Mouse (Mus musculus) heart, embryonic 16.5 days (tissue): ENCODE data around the gene Slc25a28. TPM values are rescaled to one million over a fixed set of nuclear protein-coding genes. Genes with fewer than 3 reads are reported as not detected.

Experiments used
- ATAC-seq: fragments of 200-750 bp; cut with Nextera tagmentation; replicated peaks from 2 replicates; pipeline ENCODE4 v1.8.0; 2017; ENCODE audit warnings: moderate number of reproducible peaks; ENCODE audit not compliant: insufficient read depth, low FRiP score; ENCODE audit errors: extremely low read depth
- H3K27ac ChIP-seq: fragments of 300-500 bp; sonication (generic); 2 replicates; pipeline ENCODE4 v1.5.1; 2014; ENCODE audit warnings: mild to moderate bottlenecking, low read length, control low read depth, moderate library complexity
- H3K27me3 ChIP-seq: fragments of 300-500 bp; sonication (generic); 2 replicates; pipeline ENCODE4 v1.6.1; 2014; ENCODE audit warnings: low read length, mixed read lengths; ENCODE audit not compliant: control insufficient read depth, insufficient read depth
- H3K36me3 ChIP-seq: fragments of 300-500 bp; sonication (generic); 2 replicates; pipeline ENCODE4 v1.6.1; 2014; ENCODE audit not compliant: control insufficient read depth, insufficient read depth
- H3K4me1 ChIP-seq: fragments of 300-500 bp; sonication (generic); 2 replicates; pipeline ENCODE4 v1.6.1; 2014; ENCODE audit warnings: low read length, mixed read lengths; ENCODE audit not compliant: control insufficient read depth, insufficient read depth
- H3K4me2 ChIP-seq: fragments of 300-500 bp; sonication (generic); 2 replicates; pipeline ENCODE4 v1.6.1; 2014; ENCODE audit warnings: low read depth, mild to moderate bottlenecking, control low read depth, low read length
- H3K4me3 ChIP-seq: fragments of 300-500 bp; sonication (generic); 2 replicates; pipeline ENCODE4 v1.5.1; 2014; ENCODE audit warnings: mild to moderate bottlenecking, control low read depth, low read length
- H3K9ac ChIP-seq: fragments of 300-500 bp; sonication (generic); 2 replicates; pipeline ENCODE4 v1.6.1; 2014; ENCODE audit warnings: low read length, control low read depth
- H3K9me3 ChIP-seq: fragments of 300-500 bp; sonication (generic); replicated peaks from 2 replicates; pipeline ENCODE4 v1.6.1; 2016; ENCODE audit warnings: low read length; ENCODE audit not compliant: control insufficient read depth
- WGBS: fragments of 180-500 bp; shearing (Covaris S2); extraction: QIAGEN DNeasy Blood & Tissue Kit; methylation state at CpG from one replicate; pipeline ENCODE4 v1.1.7; 2014; 5-methylcytosine and 5-hydroxymethylcytosine counted together
- polyA plus RNA-seq: library from polyadenylated mRNA; unstranded; fragments of >200 nt; fragmentation: Nextera tagmentation; extraction: Ambion mirVana; gene quantifications from 2 replicates; pipeline ENCODE4 v1.2.1, GENCODE M21; 2015

The Slc25a28 gene
- polyA plus RNA-seq, 1 experiment from 2014 or later = 9.5 TPM

- H3K27me3 ChIP-seq = no peaks in the 10 kb centered on the region
- H3K36me3 ChIP-seq = peaks cover 10% of the 10 kb centered on the region
- H3K4me2 ChIP-seq = no peak overlapping the region
- H3K9me3 ChIP-seq = no peaks in the 10 kb centered on the region
- WGBS = 64% methylated on average over 4 of the region's 4 CpGs
- ATAC-seq = no peak
- peaks cover 7% of the 10 kb centered on the region for H3K4me1 ChIP-seq
- H3K9ac ChIP-seq = no peak overlapping the region
- H3K27ac ChIP-seq = no peak overlapping the region
- H3K4me3 ChIP-seq = no peak overlapping the region
These were observed 7.3 kb downstream of the Slc25a28 start for GRCm38 (mm10) chr19:43667430-43667809.

- H3K4me2 ChIP-seq = no peak overlapping the region
- WGBS = 79% methylated on average over 22 of the region's 22 CpGs
- ATAC-seq = no peak
These were observed 7.8 kb downstream of the Slc25a28 start for GRCm38 (mm10) chr19:43666661-43667429.

GRCm38 (mm10) chr19:43665441-43666048 is 9.1 kb downstream of the Slc25a28 start:
- Histone ChIP-seq H3K36me3 (peaks cover 10% of the 10 kb centered on the region), H3K27me3 (no peaks in the 10 kb centered on the region), H3K9ac (no peak overlapping the region), H3K27ac (no peak overlapping the region), H3K9me3 (no peaks in the 10 kb centered on the region), H3K4me3 (no peak overlapping the region), H3K4me1 (peaks cover 2% of the 10 kb centered on the region; the same call in 1 of the 2 replicates), H3K4me2 (no peak overlapping the region)
- no peak for ATAC-seq
- 56% methylated on average over 12 of the region's 12 CpGs for WGBS

More at GRCm38 (mm10) chr19:43666661-43667429, 7.8 kb downstream of the Slc25a28 start:
- no peak overlapping the region for H3K4me3 ChIP-seq
- H3K9me3 ChIP-seq = no peaks in the 10 kb centered on the region
- no peak overlapping the region for H3K27ac ChIP-seq
- H3K36me3 ChIP-seq = peaks cover 10% of the 10 kb centered on the region
- no peaks in the 10 kb centered on the region for H3K27me3 ChIP-seq
- H3K4me1 ChIP-seq = peaks cover 7% of the 10 kb centered on the region
- H3K9ac ChIP-seq = no peak overlapping the region

GRCm38 (mm10) chr19:43663471-43663870 is 11.2 kb downstream of the Slc25a28 start:
- H3K36me3 ChIP-seq = peaks cover 10% of the 10 kb centered on the region
- 78% methylated on average over 8 of the region's 8 CpGs for WGBS
- H3K4me1 ChIP-seq = no peaks in the 10 kb centered on the region
- no peak overlapping the region for H3K27ac ChIP-seq
- H3K4me2 ChIP-seq = no peak overlapping the region
- no peaks in the 10 kb centered on the region for H3K27me3 ChIP-seq
- ATAC-seq = no peak
- no peak overlapping the region for H3K9ac ChIP-seq
- no peaks in the 10 kb centered on the region for H3K9me3 ChIP-seq
- H3K4me3 ChIP-seq = no peak overlapping the region

GRCm38 (mm10) chr19:43662176-43662967 is 12.3 kb downstream of the Slc25a28 start:
- no peak overlapping the region for H3K4me3 ChIP-seq
- no peak overlapping the region for H3K4me2 ChIP-seq
- H3K27me3 ChIP-seq = no peaks in the 10 kb centered on the region
- no peak overlapping the region for H3K9ac ChIP-seq
- H3K27ac ChIP-seq = no peak overlapping the region
- H3K4me1 ChIP-seq = no peaks in the 10 kb centered on the region
- H3K9me3 ChIP-seq = no peaks in the 10 kb centered on the region
- WGBS = 47% methylated on average over 19 of the region's 19 CpGs
- ATAC-seq = 0 out of 2 replicates have a peak, but pooled peaks have one; percentile 25
- H3K36me3 ChIP-seq = peaks cover 10% of the 10 kb centered on the region

GRCm38 (mm10) chr19:43660774-43661173 is 13.9 kb downstream of the Slc25a28 start:
- no peak for ATAC-seq
- H3K9ac ChIP-seq = no peak overlapping the region
- no peaks in the 10 kb centered on the region for H3K9me3 ChIP-seq
- H3K27ac ChIP-seq = no peak overlapping the region
- peaks cover 10% of the 10 kb centered on the region for H3K36me3 ChIP-seq
- H3K4me2 ChIP-seq = no peak overlapping the region
- no peak overlapping the region for H3K4me3 ChIP-seq
- H3K27me3 ChIP-seq = no peaks in the 10 kb centered on the region
- H3K4me1 ChIP-seq = no peaks in the 10 kb centered on the region
- 75% methylated on average over 9 of the region's 9 CpGs for WGBS

- Histone ChIP-seq H3K36me3 (peaks cover 9% of the 10 kb centered on the region), H3K4me1 (no peaks in the 10 kb centered on the region), H3K27ac (no peak overlapping the region), H3K9ac (no peak overlapping the region), H3K4me2 (no peak overlapping the region), H3K4me3 (no peak overlapping the region), H3K9me3 (no peaks in the 10 kb centered on the region), H3K27me3 (no peaks in the 10 kb centered on the region)
- ATAC-seq = no peak
- WGBS = 71% methylated on average over 6 of the region's 6 CpGs
These were observed 15.0 kb downstream of the Slc25a28 start for GRCm38 (mm10) chr19:43659632-43660031.

- Histone ChIP-seq H3K4me3 (no peak overlapping the region), H3K9ac (no peak overlapping the region), H3K27me3 (peaks cover 14% of the 10 kb centered on the region), H3K4me2 (no peak overlapping the region), H3K9me3 (no peaks in the 10 kb centered on the region), H3K36me3 (no peaks in the 10 kb centered on the region), H3K27ac (no peak overlapping the region), H3K4me1 (no peaks in the 10 kb centered on the region)
- WGBS = 40% methylated on average over 11 of the region's 11 CpGs
- ATAC-seq = no peak
These were observed 18.8 kb downstream of the Slc25a28 start for GRCm38 (mm10) chr19:43655735-43656492.
